Mouse (Mus musculus) stomach, postnatal 0 days (tissue): ENCODE results near the gene Olfr1356.
"Not testable (repeated sequence)": the region's sequence is repeated elsewhere in the genome, so short reads cannot be mapped to it uniquely, and the experiment has no call there.

Source experiments
- CTCF ChIP-seq: IDR thresholded peaks from 2 replicates; pipeline ENCODE4 v1.5.1; 2016; ENCODE audit warnings: antibody characterized with exemption, low read depth, mild to moderate bottlenecking, moderate library complexity
- EP300 ChIP-seq: optimal IDR thresholded peaks from 2 replicates; pipeline ENCODE3; 2016; ENCODE audit warnings: antibody characterized with exemption

DNA sequence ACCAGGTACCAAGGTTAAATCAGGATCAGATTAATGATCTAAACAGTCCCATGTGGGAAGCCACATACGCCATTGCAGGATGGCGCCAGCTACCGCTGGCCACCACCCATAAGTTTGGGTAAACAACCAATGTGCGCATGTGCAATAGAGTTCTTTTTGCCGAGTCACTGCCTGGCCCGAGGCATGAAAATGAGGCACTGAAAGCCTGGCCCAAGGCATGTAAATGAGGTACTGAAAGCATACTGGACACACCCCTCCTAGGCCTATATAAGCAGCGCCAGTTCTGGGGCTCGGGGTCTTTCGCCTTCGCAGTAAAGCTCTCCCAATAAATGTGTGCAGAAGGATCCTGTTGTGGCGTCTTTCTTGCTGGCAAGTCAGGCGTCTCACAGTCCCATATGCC, 11.5 kb downstream of the Olfr1356 start:
- not testable (repeated sequence) for TF ChIP-seq CTCF, EP300
